Mouse (Mus musculus) lung, postnatal 0 days (tissue): ENCODE results near the gene Tdrd9.

ENCODE experiments used
- CTCF ChIP-seq: IDR thresholded peaks from 2 replicates; pipeline ENCODE4 v1.5.1; 2016; ENCODE audit warnings: antibody characterized with exemption, mild to moderate bottlenecking
- EP300 ChIP-seq: IDR thresholded peaks from 2 replicates; pipeline ENCODE4 v1.6.1; 2016; ENCODE audit warnings: antibody characterized with exemption, mild to moderate bottlenecking, control low read depth

- TF ChIP-seq EP300 (no peak), CTCF (no peak)
Observed at GRCm38 (mm10) chr12:111980887-111981367, 9.6 kb downstream of the Tdrd9 start, which contains the start of gene Rd3l.
